Mouse (Mus musculus) gastrocnemius, adult 2 months (tissue): ENCODE results near the gene Relt. TPM values are rescaled to one million over a fixed set of nuclear protein-coding genes. Genes with fewer than 3 reads are reported as not detected.

Experiments
- DNase-seq: peaks from one replicate; pipeline ENCODE4 v3.0.0; 2022
- H3K27ac ChIP-seq: fragments of 200-600 bp; 2 replicates; pipeline ENCODE4 v1.8.1; 2022; ENCODE audit warnings: mild to moderate bottlenecking
- H3K4me3 ChIP-seq: fragments of 200-600 bp; 2 replicates; pipeline ENCODE4 v1.8.1; 2022; ENCODE audit warnings: mild to moderate bottlenecking, moderate library complexity
- CTCF ChIP-seq: fragments of 200-600 bp; IDR thresholded peaks from 2 replicates; pipeline ENCODE4 v1.8.1; 2022; ENCODE audit warnings: antibody characterized with exemption, mild to moderate bottlenecking, moderate library complexity
- intact Hi-C: fragments of 180-260 bp; cut with DNase I; formaldehyde crosslinking; loops from one replicate; pipeline ENCODE4 v1.15.1; 2025
- long read RNA-seq, 2 experiments: library from polyadenylated mRNA; stranded (forward); transcript quantifications; one replicate each; pipeline ENCODE4 v2.0.0; 2021
- total RNA-seq, 2 experiments: library from RNA; stranded (reverse); gene quantifications; 2 replicates each; pipeline ENCODE4 v1.2.3; 2021

Relt gene
- 10 to 100 TPM in 1 of 2 experiments, 1 to 10 TPM in 1; 9.5 to 19.8 TPM for total RNA-seq
- long read RNA-seq, experiment 1, transcript Relt-201 (11 exons, 2,851 nt) = major isoform, 26 of 51 reads
- long read RNA-seq, experiment 1, partial matches to known transcripts = 5 of 51 reads
- long read RNA-seq, experiment 1, other reads (novel, unspliced or antisense) = 20 of 51 reads
- long read RNA-seq, experiment 2, transcript Relt-201 (11 exons, 2,851 nt) = major isoform, 8 of 13 reads
- long read RNA-seq, experiment 2, partial matches to known transcripts = 0 of 13 reads
- long read RNA-seq, experiment 2, other reads (novel, unspliced or antisense) = 5 of 13 reads

DNA sequence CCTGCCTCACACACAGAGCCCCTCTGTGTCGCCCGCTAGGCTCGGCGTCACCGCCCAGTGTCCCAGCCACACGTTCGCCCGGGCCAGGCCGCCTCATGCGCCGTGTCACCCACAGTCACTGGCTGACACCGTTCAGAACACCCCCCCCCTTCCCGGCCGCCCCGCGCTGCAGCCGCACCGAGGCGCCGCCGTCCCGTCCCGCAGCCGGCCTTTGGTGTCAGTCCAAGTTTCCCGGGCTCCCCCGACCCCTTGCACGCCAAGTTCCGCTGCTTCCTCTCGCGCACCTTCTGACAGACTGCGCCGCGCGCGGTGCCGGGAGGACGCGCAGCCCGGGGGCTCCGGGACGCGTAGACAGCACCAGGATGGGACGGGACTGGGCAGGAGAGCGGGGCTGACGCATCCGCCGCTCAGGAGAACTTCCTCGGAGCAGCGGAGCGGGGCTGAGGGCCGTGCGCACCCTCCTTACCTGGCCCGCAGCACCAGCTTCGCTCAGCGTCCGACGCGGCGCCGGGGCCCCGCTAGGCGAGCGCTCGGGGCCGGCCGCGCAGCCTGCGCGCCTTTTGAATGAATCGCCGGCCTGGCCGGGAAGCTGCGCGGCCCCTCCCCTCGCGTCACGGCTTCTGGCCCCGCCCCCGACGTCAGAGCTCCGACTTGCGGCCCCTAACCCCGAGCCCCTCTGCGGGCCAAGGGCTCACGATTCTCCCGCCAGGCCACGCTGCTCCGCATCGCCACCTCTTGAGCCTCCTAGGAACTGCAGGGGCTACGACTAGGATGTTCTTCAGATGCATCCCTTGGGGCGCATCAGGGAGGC, at the start of gene Relt:
Gene Relt, minus strand, starts transcription at position 619 of the 811 bp plus-strand sequence.
- TF ChIP-seq CTCF = peak; percentile 75
- peak; percentile 97 for DNase-seq
- Histone ChIP-seq H3K4me3 (peak within 1 kb of the TSS; percentile 88), H3K27ac (peak within 1 kb of the TSS; percentile 94)
- intact Hi-C loops = no loop called here

DNA sequence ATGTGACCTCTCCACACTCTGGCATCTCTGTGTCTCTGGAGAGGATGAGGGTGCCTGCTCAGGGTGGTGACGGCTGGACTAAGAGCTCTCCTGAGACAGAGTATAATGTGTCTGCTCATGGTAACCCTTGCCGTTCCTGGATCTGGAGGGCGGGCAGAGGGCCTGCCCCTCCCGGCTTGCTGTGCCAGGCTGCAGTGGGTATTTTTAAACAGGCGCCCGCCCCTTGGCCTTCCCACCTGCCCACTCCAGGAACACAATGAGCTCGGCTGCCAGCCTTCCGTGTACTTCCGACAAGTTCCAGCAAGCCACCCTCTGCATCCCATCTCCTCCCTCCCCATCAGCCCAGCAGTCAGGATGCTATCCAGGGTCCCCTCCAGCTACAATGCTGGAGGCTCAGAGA, 48.5 kb upstream of the Relt start:
- Histone ChIP-seq H3K27ac (peak overlapping the region; percentile 82), H3K4me3 (peak overlapping the region; percentile 37)
- no peak for TF ChIP-seq CTCF
- intact Hi-C loops = no loop called here
- peak; percentile 73 for DNase-seq

DNA sequence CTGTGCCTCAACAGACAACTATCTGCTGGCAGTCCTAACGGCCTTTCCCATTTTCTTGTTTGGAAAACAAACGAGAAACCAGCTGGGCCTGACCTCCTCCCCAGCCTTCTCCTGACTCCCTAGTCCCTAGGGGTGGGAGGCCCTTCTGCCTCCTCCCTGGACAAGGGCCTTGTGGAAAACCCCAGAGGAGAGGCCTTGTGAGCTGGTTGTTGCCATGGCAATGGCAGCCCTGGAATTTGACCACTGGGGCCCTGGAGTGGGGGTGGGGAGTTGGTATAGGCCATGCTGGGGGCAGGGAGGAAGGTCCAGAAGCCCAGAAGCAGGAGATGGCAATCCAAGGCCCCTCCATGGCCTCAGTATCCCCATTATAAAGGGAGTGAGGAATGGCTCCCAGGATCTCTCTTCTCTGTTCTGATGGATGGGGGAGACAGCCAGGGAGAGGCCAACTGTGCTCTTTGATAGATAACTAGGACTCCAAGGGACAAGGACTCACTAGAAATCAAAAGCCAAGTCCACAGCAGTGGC, 48.1 kb upstream of the Relt start:
- peak; percentile 65 for DNase-seq
- peak overlapping the region; percentile 82 for H3K27ac ChIP-seq
- intact Hi-C loops = no loop called here
- peak overlapping the region; percentile 37 for H3K4me3 ChIP-seq
- TF ChIP-seq CTCF = no peak

DNA sequence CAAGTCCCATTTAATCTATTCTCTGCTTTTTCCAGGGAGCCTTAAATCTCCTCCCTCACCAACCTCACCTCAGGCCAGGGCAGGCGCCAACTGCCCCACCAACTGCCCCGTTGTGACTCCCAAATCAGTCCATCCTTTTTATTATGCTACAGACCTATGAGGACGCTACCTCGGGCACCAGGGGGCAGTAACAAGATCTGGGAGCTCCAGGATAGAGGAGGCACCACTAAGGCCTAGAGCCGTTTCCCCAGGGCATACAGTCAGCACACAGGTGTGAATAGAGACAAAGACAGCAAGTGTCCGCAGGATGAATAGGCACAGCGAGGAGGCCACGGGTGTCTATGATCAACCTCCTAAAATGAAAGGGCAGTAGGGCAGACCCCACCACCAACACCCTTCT, 45.3 kb upstream of the Relt start:
- Histone ChIP-seq H3K27ac (peak overlapping the region; percentile 82), H3K4me3 (peak overlapping the region; percentile 9; the same call in 1 of the 2 replicates)
- intact Hi-C loops = loop anchor here (5.0 kb wide), 2 partner anchors 79 to 144 kb away; no protein-coding TSS in a partner anchor
- peak; percentile 73 for DNase-seq
- TF ChIP-seq CTCF = peak; percentile 58

DNA sequence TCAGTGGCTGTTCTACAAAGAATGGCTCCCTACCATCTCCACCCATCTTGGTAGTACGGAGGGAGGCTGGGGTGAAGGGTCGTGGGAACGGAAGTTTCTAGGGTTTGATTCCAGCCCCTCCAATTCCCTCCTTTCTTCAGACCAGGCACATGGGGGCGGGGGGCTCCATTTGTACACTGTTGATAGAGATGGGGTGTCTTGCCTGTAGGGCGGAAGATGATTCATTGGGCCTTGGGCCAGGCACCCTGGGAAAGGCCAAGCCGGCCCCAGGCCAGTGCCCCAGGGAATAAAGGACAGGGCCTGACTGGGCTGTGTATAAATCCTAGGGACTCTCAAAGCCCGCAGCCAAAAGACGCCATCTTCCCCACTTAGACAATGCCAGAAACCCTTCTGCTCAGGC, 44.8 kb upstream of the Relt start:
- peak; percentile 67 for DNase-seq
- intact Hi-C loops = loop anchor here (5.0 kb wide), 2 partner anchors 79 to 144 kb away; no protein-coding TSS in a partner anchor
- H3K27ac ChIP-seq = peak overlapping the region; percentile 82
- TF ChIP-seq CTCF = no peak
- peak overlapping the region; percentile 53 for H3K4me3 ChIP-seq

DNA sequence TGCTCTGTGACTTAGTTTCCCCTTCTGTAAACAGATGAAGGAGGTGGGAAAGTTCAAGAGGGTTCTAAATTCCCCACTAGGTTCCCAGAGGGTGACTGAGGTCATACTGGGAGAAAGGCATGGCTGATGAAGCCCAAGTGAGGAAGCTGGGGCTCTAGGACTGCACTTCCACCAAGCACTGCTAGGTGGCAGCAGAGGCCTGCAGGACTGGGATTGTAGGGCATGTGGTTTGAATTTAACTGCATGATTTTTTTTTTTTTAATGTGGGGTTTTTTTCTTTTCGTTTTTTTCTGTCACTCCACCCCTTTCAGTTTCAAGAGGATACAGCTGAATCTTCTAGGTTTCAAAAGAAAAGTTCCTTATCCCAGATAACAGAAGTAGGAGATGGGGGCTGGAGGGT, 44.0 kb upstream of the Relt start:
- peak overlapping the region; percentile 82 for H3K27ac ChIP-seq
- intact Hi-C loops = loop anchor here (1.0 to 5.0 kb wide), 4 partner anchors 25 to 145 kb away; partner anchors contain the start of gene Arhgef17
- peak overlapping the region; percentile 53 for H3K4me3 ChIP-seq
- DNase-seq = peak; percentile 86
- TF ChIP-seq CTCF = no peak; the same call in 1 of the 2 replicates

DNA sequence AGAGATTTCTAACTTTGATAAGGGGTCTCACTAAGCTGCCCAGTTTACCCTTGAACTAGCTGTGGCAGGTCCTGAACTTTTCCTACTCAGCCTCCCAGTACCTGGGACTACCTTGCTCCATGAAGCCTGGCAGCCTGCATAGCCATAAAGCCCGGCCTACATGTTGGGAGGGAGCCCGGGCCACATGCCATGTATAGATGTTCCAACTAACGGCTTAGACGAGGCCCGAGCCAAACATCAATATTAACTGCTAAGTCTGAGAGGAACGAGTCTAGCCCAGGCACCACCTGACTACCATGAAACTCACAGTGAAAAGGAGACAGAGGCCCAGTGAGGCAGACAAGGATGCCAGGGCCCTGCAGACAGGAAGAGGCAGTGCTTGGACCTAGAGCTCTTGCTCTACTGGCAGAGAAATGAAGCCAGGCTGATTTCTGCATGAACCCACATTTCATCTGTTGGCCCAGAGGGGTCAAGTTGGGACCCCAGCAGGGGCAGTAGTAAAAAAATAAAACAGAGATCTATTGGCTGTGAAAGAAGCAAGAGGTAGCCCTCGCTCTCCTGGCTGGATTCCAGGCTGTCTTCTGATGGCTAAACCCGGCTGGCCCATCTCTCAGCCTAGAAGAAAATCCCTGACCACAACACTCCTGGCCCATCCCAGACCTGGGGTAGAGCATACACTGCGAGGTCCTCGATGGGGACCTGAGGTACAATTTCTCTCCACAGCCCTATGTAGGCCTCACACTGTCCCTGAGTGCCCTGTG, 43.0 kb upstream of the Relt start:
- DNase-seq = peak; percentile 27
- intact Hi-C loops = loop anchor here (5.0 kb wide), 2 partner anchors 81 to 146 kb away; no protein-coding TSS in a partner anchor
- H3K4me3 ChIP-seq = no peak overlapping the region
- no peak for TF ChIP-seq CTCF
- H3K27ac ChIP-seq = peak overlapping the region; percentile 28; the same call in 1 of the 2 replicates

DNA sequence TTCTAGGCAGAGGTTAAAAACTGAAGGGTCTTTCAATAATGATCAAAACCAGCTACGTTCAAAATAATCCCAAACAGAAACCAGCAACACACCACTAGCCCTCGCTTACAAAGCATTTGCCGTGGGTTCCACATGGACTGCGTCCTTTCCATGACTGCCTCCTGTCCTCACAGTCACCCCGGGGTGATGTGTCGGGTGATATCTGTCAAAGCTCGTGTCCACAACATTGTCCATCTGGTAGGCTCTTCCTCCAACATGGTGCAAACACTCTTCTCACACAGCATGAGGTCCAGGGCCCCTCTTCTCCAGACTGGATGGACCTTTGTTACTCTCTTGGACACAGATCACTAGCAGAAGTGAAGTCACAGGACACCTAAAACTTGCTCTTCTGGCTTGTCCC, 41.8 kb upstream of the Relt start:
- no peak overlapping the region for H3K4me3 ChIP-seq
- no peak overlapping the region; the same call in 1 of the 2 replicates for H3K27ac ChIP-seq
- TF ChIP-seq CTCF = no peak
- intact Hi-C loops = loop anchor here (5.0 kb wide), 2 partner anchors 82 to 147 kb away; no protein-coding TSS in a partner anchor
- peak; percentile 12 for DNase-seq

DNA sequence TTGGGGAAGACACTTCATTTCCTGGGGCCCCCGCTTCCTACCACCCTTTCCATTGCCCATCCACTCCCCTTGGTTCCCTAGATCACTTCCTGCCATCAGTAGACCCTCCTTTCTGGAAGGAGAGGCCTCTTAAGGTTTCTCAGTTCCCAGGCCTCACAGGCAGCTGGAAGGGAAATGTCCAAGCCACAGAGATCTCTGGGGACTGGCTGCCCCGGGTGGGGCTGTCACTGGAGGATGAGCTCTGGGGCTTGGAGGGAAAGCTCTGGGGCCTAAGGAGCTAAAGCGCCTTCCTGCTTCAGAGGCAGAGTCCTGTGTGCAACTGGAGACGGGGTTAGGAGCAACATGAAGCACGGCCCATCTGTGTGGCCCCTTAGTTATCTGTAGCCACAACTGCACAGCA, 41.4 kb upstream of the Relt start:
- intact Hi-C loops = loop anchor here (5.0 kb wide), 2 partner anchors 83 to 148 kb away; no protein-coding TSS in a partner anchor
- Histone ChIP-seq H3K27ac (no peak overlapping the region; the same call in 1 of the 2 replicates), H3K4me3 (no peak overlapping the region)
- TF ChIP-seq CTCF = no peak
- DNase-seq = peak; percentile 26

DNA sequence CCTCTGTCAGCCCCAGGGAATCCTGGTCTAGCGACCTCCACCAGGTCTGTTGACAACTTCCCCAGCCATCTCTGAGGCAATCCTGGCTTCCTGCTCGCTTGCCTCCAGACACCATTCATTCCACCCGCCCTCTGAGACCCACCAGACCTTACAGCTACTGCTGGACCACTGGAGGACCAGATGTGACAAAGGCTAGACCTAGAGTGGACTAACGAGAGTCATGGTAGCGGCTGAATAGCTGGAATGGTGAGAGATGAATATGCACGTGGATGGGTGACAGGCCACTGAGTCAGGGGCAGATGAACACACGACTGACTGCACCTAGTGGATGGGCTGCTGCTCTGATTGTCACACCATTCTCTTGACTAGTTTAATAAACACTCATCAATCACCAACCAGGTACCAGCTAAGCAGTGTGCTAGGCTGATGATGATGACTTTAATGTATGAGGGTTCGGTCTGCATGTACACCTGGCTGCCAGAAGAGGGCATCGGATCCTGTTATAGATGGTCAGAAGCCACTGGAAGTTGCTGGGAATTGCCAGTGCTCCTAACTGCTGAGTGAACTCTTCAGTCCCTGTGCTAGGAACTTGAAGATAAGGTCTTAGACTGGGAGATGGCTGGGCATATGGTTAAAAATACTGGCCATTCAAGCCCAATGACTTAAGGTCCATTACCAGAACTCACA, 39.3 kb upstream of the Relt start:
- peak; percentile 61 for TF ChIP-seq CTCF
- DNase-seq = peak; percentile 36
- Histone ChIP-seq H3K4me3 (no peak overlapping the region), H3K27ac (no peak overlapping the region)
- intact Hi-C loops = no loop called here

DNA sequence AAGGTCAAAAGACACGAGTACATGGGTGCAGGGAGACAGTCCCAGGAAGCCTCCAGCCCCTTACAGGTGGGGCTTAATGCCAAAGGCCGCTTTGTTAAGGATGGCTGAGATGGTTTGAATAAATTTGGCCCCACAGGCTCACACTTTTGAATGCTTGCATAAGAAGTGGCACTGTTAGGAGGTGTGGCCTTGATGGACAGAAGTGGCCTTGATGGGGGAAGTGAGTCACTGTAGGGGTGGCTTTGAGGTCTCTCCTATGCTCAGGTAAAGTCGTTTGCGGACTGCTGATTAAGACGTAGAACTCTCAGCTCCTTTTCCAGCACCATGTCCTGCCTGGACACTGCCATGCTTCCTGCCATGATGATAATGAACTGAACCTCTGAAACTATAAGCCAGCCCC, 34.6 kb upstream of the Relt start:
- no peak overlapping the region for H3K4me3 ChIP-seq
- intact Hi-C loops = no loop called here
- no peak for DNase-seq
- no peak for TF ChIP-seq CTCF
- H3K27ac ChIP-seq = no peak overlapping the region
